Mouse (Mus musculus) ES-Bruce4 (cell line): ENCODE results near the gene Sos1.

ENCODE experiments used
- CTCF ChIP-seq: IDR thresholded peaks from one replicate; pipeline ENCODE4 v1.8.1; 2011; ENCODE audit warnings: low read depth, low read length
- EP300 ChIP-seq: IDR thresholded peaks from 2 replicates; pipeline ENCODE4 v1.6.1; 2011; ENCODE audit warnings: low read depth, low read length; ENCODE audit not compliant: insufficient read depth

DNA sequence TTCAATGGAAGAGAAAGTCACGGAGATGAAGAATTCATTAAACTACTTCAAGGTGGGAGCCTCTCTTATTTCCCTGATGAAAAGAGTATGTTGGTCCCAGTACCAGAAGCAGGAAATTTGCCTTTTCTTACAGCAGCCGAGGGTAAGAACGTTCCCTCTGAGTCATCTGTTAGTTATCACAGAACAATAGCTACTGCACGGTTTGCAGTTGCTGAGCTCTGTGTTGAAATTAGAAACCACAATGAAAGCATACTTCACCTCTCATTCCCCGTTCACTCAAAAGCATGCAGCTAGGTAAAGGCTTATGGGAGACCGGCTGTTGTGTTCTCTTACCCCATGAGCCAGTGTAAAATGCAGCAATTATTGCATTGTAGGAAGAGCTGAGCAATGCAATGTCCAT, 133.0 kb downstream of the Sos1 start:
- TF ChIP-seq CTCF (no peak), EP300 (no peak)
